Mouse (Mus musculus) kidney, postnatal 14 days (tissue): Measurements from ENCODE around the gene Ssrp1.

ENCODE experiments used
- DNase-seq: peaks from one replicate; pipeline ENCODE4 v3.0.0; 2022; ENCODE audit warnings: mixed read lengths

The Ssrp1 gene

GRCm38 (mm10) chr2:85088716-85089646, 51.9 kb downstream of the Ssrp1 start:
- DNase-seq: peak; percentile 62

GRCm38 (mm10) chr2:85091325-85091724, 54.3 kb downstream of the Ssrp1 start:
- no peak for DNase-seq

GRCm38 (mm10) chr2:85093376-85093775, 56.3 kb downstream of the Ssrp1 start:
- DNase-seq: no peak

- DNase-seq: no peak
Observed at GRCm38 (mm10) chr2:85095906-85096305, 58.9 kb downstream of the Ssrp1 start.
